Mouse (Mus musculus) small intestine, adult 2 months (tissue): ENCODE results near the gene Mfsd8.
A peak's percentile ranks its signal among the peaks of the same experiment; 100 is the strongest.

Experiments used
- CTCF ChIP-seq: fragments of 200-500 bp; IDR thresholded peaks from 2 replicates; pipeline ENCODE4 v1.5.1; 2012; ENCODE audit warnings: low read depth, mild to moderate bottlenecking, control low read depth, inconsistent platforms, low read length, moderate library complexity, mixed read lengths; ENCODE audit not compliant: insufficient replicate concordance, insufficient read length; ENCODE audit errors: extremely low read depth
- POLR2A ChIP-seq: fragments of 200-500 bp; IDR thresholded peaks from 2 replicates; pipeline ENCODE4 v1.6.1; 2012; ENCODE audit warnings: low read depth, mild to moderate bottlenecking, control low read depth, inconsistent platforms, low read length, moderate library complexity

DNA sequence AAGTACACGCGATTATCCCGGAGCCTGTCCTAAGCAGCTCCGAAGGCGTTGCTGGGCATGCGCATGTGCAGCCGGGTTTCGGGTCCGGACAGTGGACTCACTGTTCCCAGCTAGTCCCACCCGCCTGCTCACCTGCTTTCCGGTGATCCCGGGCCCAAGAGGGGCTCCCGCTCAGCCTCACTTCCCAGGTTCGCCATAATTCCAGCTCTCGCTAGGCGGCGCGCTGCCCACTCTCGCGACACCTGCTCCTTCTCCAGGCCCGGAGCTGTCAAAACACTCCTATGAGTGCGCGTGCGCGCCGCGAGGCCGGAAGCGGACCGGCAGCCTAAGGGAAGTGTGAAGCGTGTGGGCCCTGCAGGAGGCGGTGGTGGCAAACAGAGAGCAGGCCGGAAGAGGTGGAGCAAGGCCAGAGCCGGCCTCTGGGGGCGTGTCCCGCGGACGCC is 47.2 kb upstream of the Mfsd8 start:
- TF ChIP-seq POLR2A (peak; percentile 36; the same call in 1 of the 2 replicates), CTCF (peak; percentile 55; the same call in 1 of the 2 replicates)
